Mouse (Mus musculus): ENCODE measurements around the gene Calhm4. TPM values are rescaled to one million over a fixed set of nuclear protein-coding genes. Genes with fewer than 3 reads are reported as not detected.

Gene Calhm4
- total RNA-seq (2017) = not detected in 2 replicates

GRCm38 (mm10) chr10:34044210-34044609 is at the start of gene Calhm4:
Calhm4 (minus strand) TSS chr10:34044310.
- no peak for ATAC-seq (ENCODE audit: extremely low read depth, insufficient number of reproducible peaks, low FRiP score, poor library complexity, severe bottlenecking)

GRCm38 (mm10) chr10:34091888-34092287 is 47.8 kb upstream of the Calhm4 start:
- ATAC-seq (ENCODE audit: extremely low read depth, insufficient number of reproducible peaks, low FRiP score, poor library complexity, severe bottlenecking) = no peak

GRCm38 (mm10) chr10:34090481-34090880 is 46.4 kb upstream of the Calhm4 start:
- no peak for ATAC-seq (ENCODE audit: extremely low read depth, insufficient number of reproducible peaks, low FRiP score, poor library complexity, severe bottlenecking)

GRCm38 (mm10) chr10:34089517-34089916 is 45.4 kb upstream of the Calhm4 start:
- no peak for ATAC-seq (ENCODE audit: extremely low read depth, insufficient number of reproducible peaks, low FRiP score, poor library complexity, severe bottlenecking)

GRCm38 (mm10) chr10:34088515-34088914 is 44.4 kb upstream of the Calhm4 start:
- ATAC-seq (ENCODE audit: extremely low read depth, insufficient number of reproducible peaks, low FRiP score, poor library complexity, severe bottlenecking) = no peak

GRCm38 (mm10) chr10:34086514-34086913 is 42.4 kb upstream of the Calhm4 start:
- ATAC-seq (ENCODE audit: extremely low read depth, insufficient number of reproducible peaks, low FRiP score, poor library complexity, severe bottlenecking) = no peak

- no peak for ATAC-seq (ENCODE audit: extremely low read depth, insufficient number of reproducible peaks, low FRiP score, poor library complexity, severe bottlenecking)
Observed at GRCm38 (mm10) chr10:34074522-34075200, 30.6 kb upstream of the Calhm4 start.

GRCm38 (mm10) chr10:34071650-34072049 is 27.5 kb upstream of the Calhm4 start:
- ATAC-seq (ENCODE audit: extremely low read depth, insufficient number of reproducible peaks, low FRiP score, poor library complexity, severe bottlenecking) = no peak

GRCm38 (mm10) chr10:34070999-34071492 is 26.9 kb upstream of the Calhm4 start:
- ATAC-seq (ENCODE audit: extremely low read depth, insufficient number of reproducible peaks, low FRiP score, poor library complexity, severe bottlenecking) = no peak

GRCm38 (mm10) chr10:34069606-34070005 is 25.5 kb upstream of the Calhm4 start:
- ATAC-seq (ENCODE audit: extremely low read depth, insufficient number of reproducible peaks, low FRiP score, poor library complexity, severe bottlenecking) = no peak

- ATAC-seq (ENCODE audit: extremely low read depth, insufficient number of reproducible peaks, low FRiP score, poor library complexity, severe bottlenecking) = no peak
Observed at GRCm38 (mm10) chr10:34066591-34066990, 22.5 kb upstream of the Calhm4 start.

GRCm38 (mm10) chr10:34053987-34054386 is 9.9 kb upstream of the Calhm4 start:
- no peak for ATAC-seq (ENCODE audit: extremely low read depth, insufficient number of reproducible peaks, low FRiP score, poor library complexity, severe bottlenecking)

GRCm38 (mm10) chr10:34037401-34037800 is 6.7 kb downstream of the Calhm4 start, which contains the start of gene Trappc3l:
Trappc3l (plus strand) TSS chr10:34037597.
- no peak for ATAC-seq (ENCODE audit: extremely low read depth, insufficient number of reproducible peaks, low FRiP score, poor library complexity, severe bottlenecking)

- ATAC-seq (ENCODE audit: extremely low read depth, insufficient number of reproducible peaks, low FRiP score, poor library complexity, severe bottlenecking) = peak; percentile 90
Observed at GRCm38 (mm10) chr10:34036587-34036986, 7.5 kb downstream of the Calhm4 start.

- peak; percentile 70 for ATAC-seq (ENCODE audit: extremely low read depth, insufficient number of reproducible peaks, low FRiP score, poor library complexity, severe bottlenecking)
Observed at GRCm38 (mm10) chr10:34033630-34034305, 10.3 kb downstream of the Calhm4 start.

GRCm38 (mm10) chr10:34030322-34030721 is 13.8 kb downstream of the Calhm4 start:
- peak; percentile 61; the same call in 1 of the 2 replicates for ATAC-seq (ENCODE audit: extremely low read depth, insufficient number of reproducible peaks, low FRiP score, poor library complexity, severe bottlenecking)

- peak; percentile 98 for ATAC-seq (ENCODE audit: extremely low read depth, insufficient number of reproducible peaks, low FRiP score, poor library complexity, severe bottlenecking)
Observed at GRCm38 (mm10) chr10:34019302-34020075, 24.6 kb downstream of the Calhm4 start, which contains the start of gene Rwdd1. Rwdd1 (minus strand) TSS chr10:34019624.

GRCm38 (mm10) chr10:34018746-34019301 is 25.3 kb downstream of the Calhm4 start:
- ATAC-seq (ENCODE audit: extremely low read depth, insufficient number of reproducible peaks, low FRiP score, poor library complexity, severe bottlenecking) = no peak

GRCm38 (mm10) chr10:34013241-34013640 is 30.9 kb downstream of the Calhm4 start:
- no peak for ATAC-seq (ENCODE audit: extremely low read depth, insufficient number of reproducible peaks, low FRiP score, poor library complexity, severe bottlenecking)

All from neutrophil, adult 5-6 weeks (primary cell).